Mouse (Mus musculus) hindbrain, embryonic 16.5 days (tissue): ENCODE data around the gene Olfr322. TPM values are rescaled to one million over a fixed set of nuclear protein-coding genes. Genes with fewer than 3 reads are reported as not detected.

Experiments used
- ATAC-seq: fragments of 200-750 bp; cut with Nextera tagmentation; 2 replicates; pipeline ENCODE4 v1.8.0; 2017; ENCODE audit warnings: moderate TSS enrichment, moderate library complexity
- H3K27ac ChIP-seq: fragments of 300-500 bp; sonication (generic); 2 replicates; pipeline ENCODE4 v1.5.1; 2014; ENCODE audit warnings: low read depth, mild to moderate bottlenecking, control low read depth, low read length, moderate library complexity
- H3K27me3 ChIP-seq: fragments of 300-500 bp; sonication (generic); replicated peaks from 2 replicates; pipeline ENCODE4 v1.6.1; 2014; ENCODE audit warnings: low read length; ENCODE audit not compliant: control insufficient read depth, insufficient read depth
- H3K36me3 ChIP-seq: fragments of 300-500 bp; sonication (generic); 2 replicates; pipeline ENCODE4 v1.6.1; 2014; ENCODE audit warnings: mild to moderate bottlenecking, low read length, moderate library complexity, mixed read lengths; ENCODE audit not compliant: control insufficient read depth, insufficient read depth
- H3K4me1 ChIP-seq: fragments of 300-500 bp; sonication (generic); 2 replicates; pipeline ENCODE4 v1.6.1; 2014; ENCODE audit warnings: low read depth, low read length; ENCODE audit not compliant: control insufficient read depth, insufficient read depth
- H3K4me2 ChIP-seq: fragments of 300-500 bp; sonication (generic); 2 replicates; pipeline ENCODE4 v1.6.1; 2014; ENCODE audit warnings: mild to moderate bottlenecking, low read length, control low read depth, moderate library complexity
- H3K4me3 ChIP-seq: fragments of 300-500 bp; sonication (generic); 2 replicates; pipeline ENCODE4 v1.5.1; 2014; ENCODE audit warnings: mild to moderate bottlenecking, low read length, control low read depth, moderate library complexity
- H3K9ac ChIP-seq: fragments of 300-500 bp; sonication (generic); 2 replicates; pipeline ENCODE4 v1.6.1; 2014; ENCODE audit warnings: low read depth, mild to moderate bottlenecking, control low read depth, low read length, moderate library complexity
- H3K9me3 ChIP-seq: fragments of 300-500 bp; sonication (generic); 2 replicates; pipeline ENCODE4 v1.6.1; 2014; ENCODE audit warnings: mild to moderate bottlenecking, low read length, moderate library complexity; ENCODE audit not compliant: control insufficient read depth
- WGBS: fragments of 180-500 bp; shearing (Covaris S2); extraction: QIAGEN DNeasy Blood & Tissue Kit; methylation state at CpG from one replicate; pipeline ENCODE4 v1.1.7; 2014; 5-methylcytosine and 5-hydroxymethylcytosine counted together
- polyA plus RNA-seq: library from polyadenylated mRNA; unstranded; fragments of >200 nt; fragmentation: Nextera tagmentation; extraction: Ambion mirVana; gene quantifications from 2 replicates; pipeline ENCODE4 v1.2.1, GENCODE M21; 2015

Gene Olfr322
- polyA plus RNA-seq, result not detected in 2 replicates

DNA sequence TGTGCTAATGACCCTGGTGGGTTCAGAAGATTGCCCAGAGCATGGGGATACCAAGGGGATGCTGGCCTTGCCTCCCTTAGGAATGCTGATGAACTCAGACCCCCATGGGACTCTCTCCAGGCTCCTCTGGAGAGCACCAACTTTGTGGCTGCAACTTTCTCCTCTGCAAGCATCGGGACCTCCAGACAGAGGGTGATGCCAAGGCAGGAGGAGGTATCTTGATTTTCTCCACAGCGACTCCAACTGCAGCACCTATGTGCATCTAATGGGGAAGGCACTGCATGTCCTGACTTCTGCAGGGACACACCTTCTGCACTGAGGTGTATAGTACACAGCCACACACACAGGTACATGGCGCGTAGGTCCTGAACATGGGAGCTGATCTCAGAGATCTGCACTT, at the start of gene Olfr322:
Gene Olfr322 (plus strand): TSS at position 187 of the 400 bp plus-strand sequence.
- no peak for ATAC-seq
- H3K9ac ChIP-seq, result no peak within 1 kb of the TSS
- 87% methylated on average over 4 of the region's 4 CpGs for WGBS
- H3K4me3 ChIP-seq, result no peak within 1 kb of the TSS
- no peak within 1 kb of the TSS for H3K4me2 ChIP-seq
- no peaks in the 10 kb centered on the region for H3K27me3 ChIP-seq
- no peaks in the 10 kb centered on the region for H3K36me3 ChIP-seq
- no peak within 1 kb of the TSS for H3K27ac ChIP-seq
- H3K4me1 ChIP-seq, result no peaks in the 10 kb centered on the region
- no peaks in the 10 kb centered on the region for H3K9me3 ChIP-seq

DNA sequence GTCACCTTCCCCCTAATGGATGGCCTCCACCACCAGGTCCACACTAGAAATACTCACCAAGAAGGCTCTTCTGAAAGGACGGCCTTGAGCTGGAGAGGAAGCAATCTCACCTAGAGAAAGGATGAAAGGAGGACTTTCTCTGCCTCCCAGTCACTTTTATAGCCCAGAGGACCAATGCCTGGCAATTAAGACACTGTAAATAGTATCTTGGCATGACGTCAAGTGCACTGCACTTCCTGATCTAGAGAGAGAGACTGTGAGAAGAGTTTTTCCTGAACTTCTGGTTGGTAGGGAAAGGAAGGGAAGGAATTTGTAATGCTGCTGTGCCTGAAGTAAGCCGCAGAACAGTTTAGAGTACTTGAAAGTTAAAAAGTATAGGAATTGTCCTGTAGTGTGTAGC, 45.2 kb upstream of the Olfr322 start:
- no peak for ATAC-seq
- no peak overlapping the region for H3K27ac ChIP-seq
- H3K27me3 ChIP-seq, result no peaks in the 10 kb centered on the region
- H3K4me1 ChIP-seq, result no peaks in the 10 kb centered on the region
- H3K36me3 ChIP-seq, result no peaks in the 10 kb centered on the region
- no peaks in the 10 kb centered on the region for H3K9me3 ChIP-seq
- 82% methylated on average over 3 of the region's 3 CpGs for WGBS
- no peak overlapping the region for H3K4me3 ChIP-seq
- H3K9ac ChIP-seq, result no peak overlapping the region
- no peak overlapping the region for H3K4me2 ChIP-seq

DNA sequence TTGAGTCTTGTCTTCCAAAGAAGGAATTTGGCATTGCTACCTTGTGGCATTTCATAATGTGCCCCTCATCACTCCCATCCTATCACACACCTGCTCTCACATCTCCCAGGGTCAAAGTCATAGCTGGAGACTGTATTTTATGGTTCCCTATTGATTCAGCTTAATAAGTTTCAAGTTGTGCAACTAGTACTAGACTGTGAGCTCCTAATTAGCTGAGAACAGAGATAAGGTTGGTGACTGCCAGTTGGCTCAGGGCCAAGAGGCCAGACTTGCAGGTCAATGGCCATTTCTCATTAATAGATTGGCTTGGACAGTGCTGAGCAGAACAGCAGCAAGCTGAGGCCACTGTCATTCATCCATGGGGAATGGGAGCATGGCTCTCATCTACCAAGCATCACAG, 44.1 kb upstream of the Olfr322 start:
- H3K4me1 ChIP-seq, result no peaks in the 10 kb centered on the region
- no peak overlapping the region for H3K9ac ChIP-seq
- H3K27me3 ChIP-seq, result no peaks in the 10 kb centered on the region
- ATAC-seq, result no peak
- H3K4me2 ChIP-seq, result no peak overlapping the region
- no peaks in the 10 kb centered on the region for H3K9me3 ChIP-seq
- H3K4me3 ChIP-seq, result no peak overlapping the region
- no peaks in the 10 kb centered on the region for H3K36me3 ChIP-seq
- H3K27ac ChIP-seq, result no peak overlapping the region

DNA sequence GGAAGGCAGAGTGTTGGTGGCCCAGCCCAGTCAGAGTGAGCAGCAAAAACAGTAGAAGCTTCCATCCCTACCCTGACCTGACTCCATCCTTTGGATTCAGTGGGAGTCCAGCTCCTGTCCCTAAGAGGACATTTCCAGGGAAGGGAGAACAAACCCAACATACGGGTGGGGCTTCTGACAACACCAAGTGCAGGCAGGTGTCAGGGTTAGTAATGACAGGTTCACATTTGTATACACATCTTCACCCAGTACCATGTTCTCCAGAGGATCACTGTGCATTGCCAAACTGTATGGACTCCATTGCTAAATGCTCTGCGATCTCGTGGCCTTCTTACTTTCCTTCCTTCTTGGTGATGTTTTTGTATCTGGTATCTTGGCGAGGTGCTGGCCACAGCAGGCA, 42.6 kb upstream of the Olfr322 start, which contains the start of gene 2210407C18Rik:
Gene 2210407C18Rik (minus strand): TSS at position 101 of the 400 bp plus-strand sequence.
- H3K9me3 ChIP-seq, result no peaks in the 10 kb centered on the region
- H3K4me1 ChIP-seq, result no peaks in the 10 kb centered on the region
- no peaks in the 10 kb centered on the region for H3K36me3 ChIP-seq
- 96% methylated on average over 4 of the region's 4 CpGs for WGBS
- no peak within 1 kb of the TSS for H3K9ac ChIP-seq
- ATAC-seq, result no peak
- no peaks in the 10 kb centered on the region for H3K27me3 ChIP-seq
- no peak within 1 kb of the TSS for H3K4me3 ChIP-seq
- no peak within 1 kb of the TSS for H3K4me2 ChIP-seq
- no peak within 1 kb of the TSS for H3K27ac ChIP-seq

DNA sequence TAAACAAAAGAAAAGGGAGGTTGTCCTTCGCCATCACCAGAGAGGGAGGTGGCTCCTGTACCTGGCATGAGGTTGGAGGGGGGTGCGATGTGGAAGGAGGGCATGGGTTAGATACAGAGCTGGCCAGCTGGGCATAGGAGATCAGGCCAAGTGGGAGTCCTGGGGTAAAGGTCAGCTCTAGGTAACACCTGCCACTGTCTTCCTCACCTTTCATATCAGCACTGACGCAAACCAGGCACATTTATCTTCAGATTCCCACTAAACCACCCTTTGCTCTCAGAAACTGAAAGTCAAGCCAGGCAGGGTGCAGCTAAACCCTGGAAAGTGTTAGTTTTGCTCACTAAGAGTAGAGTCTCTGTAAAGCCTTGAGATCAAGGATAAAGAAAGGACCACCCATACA, 40.2 kb upstream of the Olfr322 start:
- Histone ChIP-seq H3K4me3 (no peak overlapping the region), H3K9ac (no peak overlapping the region), H3K36me3 (no peaks in the 10 kb centered on the region), H3K27me3 (no peaks in the 10 kb centered on the region), H3K27ac (no peak overlapping the region), H3K4me1 (no peaks in the 10 kb centered on the region), H3K4me2 (no peak overlapping the region), H3K9me3 (no peaks in the 10 kb centered on the region)
- ATAC-seq, result no peak
- WGBS, result 72% methylated on average over 3 of the region's 3 CpGs

DNA sequence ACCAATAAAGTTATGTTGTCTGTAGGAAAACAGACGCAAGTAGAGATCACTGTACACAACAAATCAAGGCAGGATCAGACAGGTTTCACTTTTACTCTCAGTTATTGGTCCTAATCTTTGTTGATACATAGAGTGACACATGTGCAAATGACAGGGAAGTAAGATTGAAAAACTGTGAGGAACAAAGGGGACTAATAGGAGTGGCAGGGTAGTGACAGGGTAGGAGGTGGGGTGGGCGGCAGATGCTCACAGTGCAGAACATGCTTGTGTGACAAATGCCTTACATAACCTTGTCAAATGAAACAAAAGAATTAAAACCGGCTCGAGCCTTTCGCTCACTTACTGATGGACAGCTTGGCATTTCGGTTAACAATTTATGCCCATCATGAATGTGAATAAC, 39.8 kb upstream of the Olfr322 start:
- ATAC-seq, result no peak
- 45% methylated on average over 6 of the region's 6 CpGs for WGBS

DNA sequence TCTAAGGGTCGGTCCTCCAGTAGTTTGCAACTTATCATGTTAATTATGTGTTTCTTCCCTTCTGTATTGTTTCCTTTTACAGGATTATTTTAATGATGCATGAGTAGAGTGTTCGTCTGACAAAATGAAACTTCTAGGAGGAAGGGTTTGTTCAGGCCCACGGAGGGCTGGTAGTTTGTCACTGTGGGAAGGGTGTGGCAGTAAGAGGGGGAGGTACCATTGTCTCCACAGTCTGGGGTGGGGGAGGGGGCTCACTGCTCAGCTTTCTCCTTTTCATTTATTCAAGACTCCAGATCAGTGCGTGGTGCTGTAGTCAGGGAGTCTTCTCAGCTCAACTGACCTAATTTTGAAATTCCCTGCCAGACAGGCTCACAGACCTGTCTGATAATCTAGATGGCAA, 32.4 kb upstream of the Olfr322 start:
- no peaks in the 10 kb centered on the region for H3K27me3 ChIP-seq
- H3K4me2 ChIP-seq, result no peak overlapping the region
- 44% methylated on average over 4 of the region's 4 CpGs for WGBS
- no peak overlapping the region for H3K4me3 ChIP-seq
- no peaks in the 10 kb centered on the region for H3K9me3 ChIP-seq
- H3K4me1 ChIP-seq, result no peaks in the 10 kb centered on the region
- H3K36me3 ChIP-seq, result no peaks in the 10 kb centered on the region
- ATAC-seq, result no peak
- no peak overlapping the region for H3K27ac ChIP-seq
- no peak overlapping the region for H3K9ac ChIP-seq

More for the DNA sequence above, 39.8 kb upstream of the Olfr322 start:
- H3K9me3 ChIP-seq, result no peaks in the 10 kb centered on the region
- no peak overlapping the region for H3K4me3 ChIP-seq
- H3K27me3 ChIP-seq, result no peaks in the 10 kb centered on the region
- no peak overlapping the region for H3K9ac ChIP-seq
- H3K4me2 ChIP-seq, result no peak overlapping the region
- no peaks in the 10 kb centered on the region for H3K36me3 ChIP-seq
- H3K4me1 ChIP-seq, result no peaks in the 10 kb centered on the region
- no peak overlapping the region for H3K27ac ChIP-seq

DNA sequence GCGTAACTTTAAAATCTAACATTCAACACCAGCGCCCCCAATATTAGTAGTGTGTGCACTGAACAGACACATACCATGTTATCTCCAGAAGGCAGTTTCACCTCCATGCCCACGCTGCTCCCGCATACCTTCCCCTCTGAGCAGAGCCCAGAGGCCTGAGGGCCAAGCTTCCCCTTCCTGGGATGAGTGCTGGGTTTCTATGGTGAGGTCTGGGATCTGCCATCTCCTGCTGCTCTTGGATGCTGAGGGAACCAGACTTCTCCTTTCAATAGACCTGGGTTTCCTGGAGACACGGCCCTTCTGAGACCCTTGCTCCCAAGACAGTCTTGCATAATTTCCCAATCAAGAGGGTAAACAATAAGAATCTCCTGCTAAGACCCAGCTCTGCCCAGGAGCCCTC, 28.2 kb upstream of the Olfr322 start, which contains the start of gene Olfr323:
Gene Olfr323 (minus strand): TSS at position 101 of the 400 bp plus-strand sequence.
- no peak for ATAC-seq
- Histone ChIP-seq H3K9ac (no peak within 1 kb of the TSS), H3K27ac (no peak within 1 kb of the TSS), H3K4me2 (no peak within 1 kb of the TSS), H3K4me3 (no peak within 1 kb of the TSS), H3K4me1 (no peaks in the 10 kb centered on the region), H3K27me3 (no peaks in the 10 kb centered on the region), H3K9me3 (no peaks in the 10 kb centered on the region), H3K36me3 (no peaks in the 10 kb centered on the region)
- WGBS, result 75% methylated on average over 5 of the region's 5 CpGs

DNA sequence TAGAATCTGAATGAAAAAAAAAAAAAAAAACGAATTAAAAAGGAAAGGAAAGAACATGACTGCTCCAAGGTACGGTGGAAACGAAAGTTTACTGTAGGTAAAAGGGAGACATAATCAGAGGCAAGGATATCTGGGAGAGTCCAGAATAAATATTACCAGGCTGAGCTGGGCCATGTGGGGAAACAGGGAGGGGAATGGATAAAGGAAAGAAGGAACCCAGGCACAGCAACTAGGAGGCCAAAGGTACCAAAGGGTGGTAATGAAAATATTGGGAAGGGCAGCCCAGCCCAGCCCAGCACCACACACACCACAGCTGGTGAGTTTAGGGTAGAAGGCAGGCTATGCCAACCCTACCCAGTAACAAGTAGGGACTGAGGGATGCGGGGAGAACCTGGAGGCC, 23.7 kb upstream of the Olfr322 start:
- Histone ChIP-seq H3K9ac (no peak overlapping the region), H3K27ac (no peak overlapping the region), H3K9me3 (no peaks in the 10 kb centered on the region), H3K4me1 (no peaks in the 10 kb centered on the region), H3K4me3 (no peak overlapping the region), H3K4me2 (no peak overlapping the region), H3K27me3 (no peaks in the 10 kb centered on the region), H3K36me3 (no peaks in the 10 kb centered on the region)
- ATAC-seq, result no peak
- WGBS, result 71% methylated on average over 4 of the region's 4 CpGs
